Mouse (Mus musculus): Measurements from ENCODE around the gene Bcl2a1d. TPM values are rescaled to one million over a fixed set of nuclear protein-coding genes. Genes with fewer than 3 reads are reported as not detected.
"Not testable (repeated sequence)": the region's sequence is repeated elsewhere in the genome, so short reads cannot be mapped to it uniquely, and the experiment has no call there.

Bcl2a1d gene
- polyA plus RNA-seq, 1 experiment from 2014 or later: 0.19 TPM

- Histone ChIP-seq H3K9me3 (ENCODE audit: control insufficient read depth, low read length) (no peaks in the 10 kb centered on the region), H3K4me2 (ENCODE audit: low read length) (no peak overlapping the region), H3K9ac (ENCODE audit: low read depth, low read length) (no peak overlapping the region), H3K27me3 (replicated peaks; ENCODE audit: control insufficient read depth, insufficient read depth, low read length) (no peaks in the 10 kb centered on the region), H3K4me3 (ENCODE audit: low read length) (no peak overlapping the region), H3K36me3 (ENCODE audit: control insufficient read depth, insufficient read depth, low read length) (no peaks in the 10 kb centered on the region), H3K4me1 (ENCODE audit: control insufficient read depth, insufficient read depth, low read depth, low read length) (no peaks in the 10 kb centered on the region), H3K27ac (ENCODE audit: low read depth, low read length) (no peak overlapping the region)
- WGBS: 96% methylated on average over 6 of the region's 6 CpGs
- ATAC-seq: no peak
These were observed 22.4 kb downstream of the Bcl2a1d start for GRCm38 (mm10) chr9:88709304-88709703.

GRCm38 (mm10) chr9:88706700-88707099 is 25.0 kb downstream of the Bcl2a1d start:
- H3K27me3 ChIP-seq (replicated peaks; ENCODE audit: control insufficient read depth, insufficient read depth, low read length): no peaks in the 10 kb centered on the region
- H3K4me3 ChIP-seq (ENCODE audit: low read length): no peak overlapping the region
- no peak overlapping the region for H3K27ac ChIP-seq (ENCODE audit: low read depth, low read length)
- 89% methylated on average over 4 of the region's 4 CpGs for WGBS
- no peak for ATAC-seq
- no peak overlapping the region for H3K4me2 ChIP-seq (ENCODE audit: low read length)
- H3K9me3 ChIP-seq (ENCODE audit: control insufficient read depth, low read length): no peaks in the 10 kb centered on the region
- H3K9ac ChIP-seq (ENCODE audit: low read depth, low read length): no peak overlapping the region
- H3K4me1 ChIP-seq (ENCODE audit: control insufficient read depth, insufficient read depth, low read depth, low read length): no peaks in the 10 kb centered on the region
- H3K36me3 ChIP-seq (ENCODE audit: control insufficient read depth, insufficient read depth, low read length): no peaks in the 10 kb centered on the region

- not testable (repeated sequence) for H3K4me1 ChIP-seq (ENCODE audit: control insufficient read depth, insufficient read depth, low read depth, low read length); H3K27me3 ChIP-seq (replicated peaks; ENCODE audit: control insufficient read depth, insufficient read depth, low read length); H3K9ac ChIP-seq (ENCODE audit: low read depth, low read length); H3K4me3 ChIP-seq (ENCODE audit: low read length); H3K9me3 ChIP-seq (ENCODE audit: control insufficient read depth, low read length); H3K27ac ChIP-seq (ENCODE audit: low read depth, low read length); ATAC-seq; H3K4me2 ChIP-seq (ENCODE audit: low read length); H3K36me3 ChIP-seq (ENCODE audit: control insufficient read depth, insufficient read depth, low read length)
- 69% methylated on average over 8 of the region's 8 CpGs for WGBS
These were observed 26.6 kb downstream of the Bcl2a1d start for GRCm38 (mm10) chr9:88705157-88705556.

GRCm38 (mm10) chr9:88698746-88699145 is 33.0 kb downstream of the Bcl2a1d start:
- not testable (repeated sequence) for H3K4me1 ChIP-seq (ENCODE audit: control insufficient read depth, insufficient read depth, low read depth, low read length); H3K9ac ChIP-seq (ENCODE audit: low read depth, low read length); H3K4me3 ChIP-seq (ENCODE audit: low read length); H3K4me2 ChIP-seq (ENCODE audit: low read length); H3K27me3 ChIP-seq (replicated peaks; ENCODE audit: control insufficient read depth, insufficient read depth, low read length); H3K9me3 ChIP-seq (ENCODE audit: control insufficient read depth, low read length); H3K27ac ChIP-seq (ENCODE audit: low read depth, low read length); ATAC-seq; H3K36me3 ChIP-seq (ENCODE audit: control insufficient read depth, insufficient read depth, low read length)
- WGBS: no CpG with 5 or more reads among the region's 2 CpGs

GRCm38 (mm10) chr9:88691307-88691706 is 40.4 kb downstream of the Bcl2a1d start:
- not testable (repeated sequence) for ATAC-seq; H3K4me2 ChIP-seq (ENCODE audit: low read length); H3K9ac ChIP-seq (ENCODE audit: low read depth, low read length); H3K27ac ChIP-seq (ENCODE audit: low read depth, low read length); H3K9me3 ChIP-seq (ENCODE audit: control insufficient read depth, low read length); H3K36me3 ChIP-seq (ENCODE audit: control insufficient read depth, insufficient read depth, low read length); H3K27me3 ChIP-seq (replicated peaks; ENCODE audit: control insufficient read depth, insufficient read depth, low read length); H3K4me3 ChIP-seq (ENCODE audit: low read length); H3K4me1 ChIP-seq (ENCODE audit: control insufficient read depth, insufficient read depth, low read depth, low read length)
- 89% methylated on average over 2 of the region's 2 CpGs for WGBS

- not testable (repeated sequence) for H3K4me3 ChIP-seq (ENCODE audit: low read length); H3K27ac ChIP-seq (ENCODE audit: low read depth, low read length); H3K9ac ChIP-seq (ENCODE audit: low read depth, low read length); H3K4me2 ChIP-seq (ENCODE audit: low read length); H3K9me3 ChIP-seq (ENCODE audit: control insufficient read depth, low read length); H3K36me3 ChIP-seq (ENCODE audit: control insufficient read depth, insufficient read depth, low read length); ATAC-seq; H3K4me1 ChIP-seq (ENCODE audit: control insufficient read depth, insufficient read depth, low read depth, low read length); H3K27me3 ChIP-seq (replicated peaks; ENCODE audit: control insufficient read depth, insufficient read depth, low read length)
- 78% methylated on average over 3 of the region's 3 CpGs for WGBS
These were observed 42.3 kb downstream of the Bcl2a1d start for GRCm38 (mm10) chr9:88689451-88689850.

- not testable (repeated sequence) for H3K4me1 ChIP-seq (ENCODE audit: control insufficient read depth, insufficient read depth, low read depth, low read length); H3K4me3 ChIP-seq (ENCODE audit: low read length); H3K27ac ChIP-seq (ENCODE audit: low read depth, low read length); H3K27me3 ChIP-seq (replicated peaks; ENCODE audit: control insufficient read depth, insufficient read depth, low read length); H3K4me2 ChIP-seq (ENCODE audit: low read length); H3K9ac ChIP-seq (ENCODE audit: low read depth, low read length); H3K9me3 ChIP-seq (ENCODE audit: control insufficient read depth, low read length); ATAC-seq; H3K36me3 ChIP-seq (ENCODE audit: control insufficient read depth, insufficient read depth, low read length)
- 100% methylated on average over 1 of the region's 1 CpGs for WGBS
These were observed 45.0 kb downstream of the Bcl2a1d start for GRCm38 (mm10) chr9:88686719-88687118.

Other genes with a start within 250 kb of the Bcl2a1d start
- gene Syncrip, start 249.3 kb downstream of the Bcl2a1d start, polyA plus RNA-seq (2015; fragmentation: Nextera tagmentation; extraction: Ambion mirVana): 67.1 and 71.6 TPM in 2 replicates
- gene Zfp949, start 183.9 kb downstream of the Bcl2a1d start, polyA plus RNA-seq (2015; fragmentation: Nextera tagmentation; extraction: Ambion mirVana): 21.4 TPM in 2 replicates
- 0.19 and 0.21 TPM in 2 replicates for gene Trim43a, start 151.0 kb downstream of the Bcl2a1d start, polyA plus RNA-seq (2015; fragmentation: Nextera tagmentation; extraction: Ambion mirVana)
- 36.8 TPM in 2 replicates for gene Mthfsl, start 11.6 kb downstream of the Bcl2a1d start, polyA plus RNA-seq (2015; fragmentation: Nextera tagmentation; extraction: Ambion mirVana)
- gene Trim43c, start 107.2 kb upstream of the Bcl2a1d start, polyA plus RNA-seq (2015; fragmentation: Nextera tagmentation; extraction: Ambion mirVana): not detected in 2 replicates
- 0.30 TPM in 1 of 2 replicates, not detected in the other for gene Bcl2a1a, start 225.0 kb upstream of the Bcl2a1d start, polyA plus RNA-seq (2015; fragmentation: Nextera tagmentation; extraction: Ambion mirVana)